Mouse (Mus musculus) E14TG2a.4 (cell line): Measurements from ENCODE around the gene Fgd4.

ENCODE experiments used
- CTCF ChIP-seq: conservative IDR thresholded peaks from 2 replicates; pipeline ENCODE4 v1.5.1; 2014; ENCODE audit warnings: low read length
- NANOG ChIP-seq: IDR thresholded peaks from 2 replicates; pipeline ENCODE4 v1.6.1; 2014; ENCODE audit warnings: borderline replicate concordance, low read length, mixed read lengths
- POU5F1 ChIP-seq: IDR thresholded peaks from 2 replicates; pipeline ENCODE4 v1.6.1; 2014; ENCODE audit warnings: low read length, borderline replicate concordance

GRCm38 (mm10) chr16:16528014-16528413 lies 72.3 kb downstream of the Fgd4 start:
- TF ChIP-seq CTCF (no peak), POU5F1 (no peak), NANOG (no peak)
